Mouse (Mus musculus): ENCODE results near the gene Kcnj14. TPM values are rescaled to one million over a fixed set of nuclear protein-coding genes. Genes with fewer than 3 reads are reported as not detected.
A peak's percentile ranks its signal among the peaks of the same experiment; 100 is the strongest.

The Kcnj14 gene
- polyA plus RNA-seq, 1 experiment = 0.11 TPM

DNA sequence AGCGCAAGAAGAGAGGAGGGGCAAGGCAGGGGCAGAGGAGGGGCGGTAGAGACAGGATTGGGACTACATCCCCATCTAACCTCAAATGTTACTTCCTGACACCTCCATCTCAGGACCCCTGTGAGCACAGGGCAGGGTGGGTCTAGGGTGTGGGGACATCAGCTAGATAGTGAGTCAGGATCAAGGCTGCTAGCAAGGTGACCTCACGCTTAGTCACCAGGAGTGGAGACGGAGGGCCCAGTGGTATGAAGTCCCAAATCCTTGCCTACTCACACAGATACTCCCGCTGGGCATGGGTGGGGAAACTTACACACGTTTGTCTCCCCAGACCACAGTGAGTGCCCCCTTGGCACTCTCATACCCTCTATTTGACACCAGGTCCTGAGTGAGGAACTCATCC lies 22.0 kb downstream of the Kcnj14 start:
- peaks cover 2% of the 10 kb centered on the region; the same call in 1 of the 2 replicates for H3K27me3 ChIP-seq (ENCODE audit: control insufficient read depth, insufficient read depth, low read length)
- H3K4me3 ChIP-seq (ENCODE audit: control insufficient read depth, low read depth, low read length) = no peak overlapping the region
- peaks cover 3% of the 10 kb centered on the region for H3K36me3 ChIP-seq (ENCODE audit: control insufficient read depth, insufficient read depth, low read length)
- TF ChIP-seq CTCF (IDR thresholded peaks at IDR 0.05; ENCODE audit: control insufficient read depth, insufficient read depth, insufficient replicate concordance, low read depth, low read length) (no peak), POLR2A (IDR thresholded peaks at IDR 0.05; ENCODE audit: control insufficient read depth, low read depth, low read length) (no peak)
- peaks cover 11% of the 10 kb centered on the region; the same call in 1 of the 2 replicates for H3K4me1 ChIP-seq (ENCODE audit: control insufficient read depth, insufficient read depth, low read length)
- no peak overlapping the region for H3K27ac ChIP-seq (ENCODE audit: control insufficient read depth, insufficient read depth, low read depth, low read length)

DNA sequence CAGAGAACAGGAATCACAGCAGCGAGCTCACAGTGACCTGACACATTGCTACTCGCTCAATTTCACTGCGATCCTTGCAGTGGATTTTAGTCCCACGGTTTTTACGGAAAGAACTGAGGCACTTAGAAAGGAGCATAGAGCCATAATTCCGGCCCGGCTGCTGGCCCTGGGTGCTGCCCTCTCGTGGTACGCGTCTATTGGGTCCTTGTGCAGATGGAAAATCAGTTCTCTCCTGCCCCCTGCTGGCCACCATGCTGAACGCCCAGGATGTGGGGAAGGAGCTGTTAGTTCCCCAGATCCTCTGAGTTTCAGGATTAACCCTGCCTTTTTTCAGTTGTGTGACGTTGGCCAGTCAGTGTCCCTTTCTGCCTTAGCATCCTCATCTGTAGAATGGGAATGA lies 23.2 kb downstream of the Kcnj14 start:
- H3K27me3 ChIP-seq (ENCODE audit: control insufficient read depth, insufficient read depth, low read length) = peaks cover 2% of the 10 kb centered on the region; the same call in 1 of the 2 replicates
- H3K36me3 ChIP-seq (ENCODE audit: control insufficient read depth, insufficient read depth, low read length) = no peaks in the 10 kb centered on the region
- H3K4me1 ChIP-seq (ENCODE audit: control insufficient read depth, insufficient read depth, low read length) = peaks cover 11% of the 10 kb centered on the region; the same call in 1 of the 2 replicates
- TF ChIP-seq CTCF (IDR thresholded peaks at IDR 0.05; ENCODE audit: control insufficient read depth, insufficient read depth, insufficient replicate concordance, low read depth, low read length) (peak; percentile 98), POLR2A (IDR thresholded peaks at IDR 0.05; ENCODE audit: control insufficient read depth, low read depth, low read length) (no peak)
- H3K4me3 ChIP-seq (ENCODE audit: control insufficient read depth, low read depth, low read length) = peak overlapping the region; percentile 76
- no peak overlapping the region for H3K27ac ChIP-seq (ENCODE audit: control insufficient read depth, insufficient read depth, low read depth, low read length)

DNA sequence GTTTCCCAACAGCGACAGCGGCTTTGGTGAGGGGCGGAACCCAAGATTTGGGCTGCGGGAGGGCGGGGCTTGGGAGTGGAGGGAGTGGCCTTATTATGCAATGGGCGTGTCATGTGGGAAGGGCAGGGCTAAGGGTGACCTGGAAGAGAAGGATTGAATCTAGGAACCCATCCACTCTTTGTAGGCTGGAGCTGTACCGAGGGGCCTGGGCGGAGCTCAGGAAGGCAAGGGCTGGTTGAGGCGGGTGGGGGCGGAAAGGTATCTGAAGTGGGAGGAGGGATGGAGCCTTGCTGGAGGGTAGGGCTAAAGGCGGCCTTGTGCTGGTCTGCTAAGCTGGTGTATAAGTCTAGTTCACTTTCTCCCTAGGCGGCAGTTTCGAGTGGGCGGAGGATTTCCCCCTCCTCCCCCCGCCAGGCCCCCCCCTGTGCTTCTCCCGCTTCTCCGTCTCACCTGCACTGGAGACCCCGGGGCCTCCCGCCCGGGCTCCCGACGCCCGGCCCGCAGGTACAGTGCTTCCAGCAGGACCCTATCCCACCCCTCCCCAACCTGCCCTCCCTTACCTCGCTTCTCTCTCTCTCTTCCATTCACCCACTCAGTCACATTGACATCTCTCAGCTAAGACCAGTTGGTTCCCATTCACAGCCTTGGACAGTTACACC lies 23.9 kb downstream of the Kcnj14 start:
- H3K36me3 ChIP-seq (ENCODE audit: control insufficient read depth, insufficient read depth, low read length) = no peaks in the 10 kb centered on the region
- no peak overlapping the region for H3K27ac ChIP-seq (ENCODE audit: control insufficient read depth, insufficient read depth, low read depth, low read length)
- peaks cover 2% of the 10 kb centered on the region; the same call in 1 of the 2 replicates for H3K27me3 ChIP-seq (ENCODE audit: control insufficient read depth, insufficient read depth, low read length)
- H3K4me1 ChIP-seq (ENCODE audit: control insufficient read depth, insufficient read depth, low read length) = peaks cover 11% of the 10 kb centered on the region; the same call in 1 of the 2 replicates
- TF ChIP-seq CTCF (IDR thresholded peaks at IDR 0.05; ENCODE audit: control insufficient read depth, insufficient read depth, insufficient replicate concordance, low read depth, low read length) = no peak
- no peak for TF ChIP-seq POLR2A (IDR thresholded peaks at IDR 0.05; ENCODE audit: control insufficient read depth, low read depth, low read length)
- H3K4me3 ChIP-seq (ENCODE audit: control insufficient read depth, low read depth, low read length) = peak overlapping the region; percentile 76

DNA sequence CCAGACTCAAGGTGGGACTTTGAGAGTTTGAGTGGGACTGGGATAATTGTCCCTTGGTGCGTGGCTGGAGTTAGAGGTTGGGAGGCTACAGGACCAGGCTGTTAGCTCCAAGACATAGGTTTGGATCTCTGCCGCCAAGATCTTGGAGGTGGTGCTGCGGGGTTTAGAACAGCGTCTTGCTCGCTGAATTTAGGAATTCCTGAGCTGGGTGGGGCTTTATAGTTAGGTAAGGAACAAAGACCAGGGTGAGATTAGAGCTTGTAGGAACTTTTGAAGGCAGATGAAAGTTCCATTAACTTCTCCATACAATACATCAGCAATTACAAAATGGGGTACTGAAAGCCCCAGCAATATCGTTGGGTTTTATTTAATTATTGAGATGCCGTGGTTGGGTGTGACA lies 24.6 kb downstream of the Kcnj14 start:
- peaks cover 2% of the 10 kb centered on the region; the same call in 1 of the 2 replicates for H3K27me3 ChIP-seq (ENCODE audit: control insufficient read depth, insufficient read depth, low read length)
- TF ChIP-seq POLR2A (IDR thresholded peaks at IDR 0.05; ENCODE audit: control insufficient read depth, low read depth, low read length) = no peak
- no peak for TF ChIP-seq CTCF (IDR thresholded peaks at IDR 0.05; ENCODE audit: control insufficient read depth, insufficient read depth, insufficient replicate concordance, low read depth, low read length)
- no peak overlapping the region; the same call in 1 of the 2 replicates for H3K4me3 ChIP-seq (ENCODE audit: control insufficient read depth, low read depth, low read length)
- no peak overlapping the region for H3K27ac ChIP-seq (ENCODE audit: control insufficient read depth, insufficient read depth, low read depth, low read length)
- no peaks in the 10 kb centered on the region for H3K36me3 ChIP-seq (ENCODE audit: control insufficient read depth, insufficient read depth, low read length)
- H3K4me1 ChIP-seq (ENCODE audit: control insufficient read depth, insufficient read depth, low read length) = peaks cover 11% of the 10 kb centered on the region; the same call in 1 of the 2 replicates

DNA sequence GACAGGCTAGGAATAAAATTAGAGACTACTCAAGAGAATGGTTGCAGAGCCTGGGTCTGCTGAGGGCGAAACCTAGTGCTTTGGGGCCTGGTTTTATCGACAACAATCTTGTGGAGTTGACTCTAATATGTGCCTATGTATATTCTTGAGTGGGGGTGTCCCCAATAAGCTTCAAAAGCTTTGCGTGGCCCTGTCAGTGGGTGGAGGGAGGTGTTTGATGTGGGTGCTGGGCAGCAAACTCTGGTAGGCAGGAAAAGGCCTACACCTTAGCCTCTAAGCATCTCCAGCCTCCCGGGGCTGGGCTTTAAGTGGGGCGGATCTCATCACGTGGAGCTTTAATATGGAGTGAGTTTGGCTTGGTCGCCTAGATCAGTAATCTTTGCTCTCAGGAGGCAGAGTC lies 25.7 kb downstream of the Kcnj14 start:
- H3K27ac ChIP-seq (ENCODE audit: control insufficient read depth, insufficient read depth, low read depth, low read length) = no peak overlapping the region
- no peaks in the 10 kb centered on the region for H3K36me3 ChIP-seq (ENCODE audit: control insufficient read depth, insufficient read depth, low read length)
- H3K4me1 ChIP-seq (ENCODE audit: control insufficient read depth, insufficient read depth, low read length) = peaks cover 11% of the 10 kb centered on the region
- peaks cover 2% of the 10 kb centered on the region; the same call in 1 of the 2 replicates for H3K27me3 ChIP-seq (ENCODE audit: control insufficient read depth, insufficient read depth, low read length)
- no peak for TF ChIP-seq POLR2A (IDR thresholded peaks at IDR 0.05; ENCODE audit: control insufficient read depth, low read depth, low read length)
- no peak for TF ChIP-seq CTCF (IDR thresholded peaks at IDR 0.05; ENCODE audit: control insufficient read depth, insufficient read depth, insufficient replicate concordance, low read depth, low read length)
- no peak overlapping the region for H3K4me3 ChIP-seq (ENCODE audit: control insufficient read depth, low read depth, low read length)

DNA sequence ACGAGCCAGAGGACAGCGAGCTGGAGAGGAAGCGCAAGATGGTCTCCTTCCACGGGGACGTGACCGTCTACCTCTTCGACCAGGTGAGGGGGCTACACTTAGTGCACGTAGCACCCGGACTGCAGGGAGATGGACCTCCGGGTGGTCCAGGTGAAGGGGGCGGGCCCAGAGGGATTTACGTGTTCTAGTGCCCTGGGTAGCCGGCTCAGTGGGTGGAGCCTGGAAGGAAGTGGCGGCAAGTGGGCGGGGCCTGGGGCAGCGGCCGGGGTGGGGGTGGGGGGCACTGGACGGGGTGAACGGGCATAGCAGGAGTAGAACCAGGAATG lies 26.1 kb downstream of the Kcnj14 start:
- peak overlapping the region; percentile 71 for H3K4me3 ChIP-seq (ENCODE audit: control insufficient read depth, low read depth, low read length)
- H3K27ac ChIP-seq (ENCODE audit: control insufficient read depth, insufficient read depth, low read depth, low read length) = no peak overlapping the region
- H3K27me3 ChIP-seq (ENCODE audit: control insufficient read depth, insufficient read depth, low read length) = peaks cover 2% of the 10 kb centered on the region; the same call in 1 of the 2 replicates
- no peaks in the 10 kb centered on the region for H3K36me3 ChIP-seq (ENCODE audit: control insufficient read depth, insufficient read depth, low read length)
- TF ChIP-seq POLR2A (IDR thresholded peaks at IDR 0.05; ENCODE audit: control insufficient read depth, low read depth, low read length) (no peak), CTCF (IDR thresholded peaks at IDR 0.05; ENCODE audit: control insufficient read depth, insufficient read depth, insufficient replicate concordance, low read depth, low read length) (no peak)
- peaks cover 16% of the 10 kb centered on the region for H3K4me1 ChIP-seq (ENCODE audit: control insufficient read depth, insufficient read depth, low read length)

DNA sequence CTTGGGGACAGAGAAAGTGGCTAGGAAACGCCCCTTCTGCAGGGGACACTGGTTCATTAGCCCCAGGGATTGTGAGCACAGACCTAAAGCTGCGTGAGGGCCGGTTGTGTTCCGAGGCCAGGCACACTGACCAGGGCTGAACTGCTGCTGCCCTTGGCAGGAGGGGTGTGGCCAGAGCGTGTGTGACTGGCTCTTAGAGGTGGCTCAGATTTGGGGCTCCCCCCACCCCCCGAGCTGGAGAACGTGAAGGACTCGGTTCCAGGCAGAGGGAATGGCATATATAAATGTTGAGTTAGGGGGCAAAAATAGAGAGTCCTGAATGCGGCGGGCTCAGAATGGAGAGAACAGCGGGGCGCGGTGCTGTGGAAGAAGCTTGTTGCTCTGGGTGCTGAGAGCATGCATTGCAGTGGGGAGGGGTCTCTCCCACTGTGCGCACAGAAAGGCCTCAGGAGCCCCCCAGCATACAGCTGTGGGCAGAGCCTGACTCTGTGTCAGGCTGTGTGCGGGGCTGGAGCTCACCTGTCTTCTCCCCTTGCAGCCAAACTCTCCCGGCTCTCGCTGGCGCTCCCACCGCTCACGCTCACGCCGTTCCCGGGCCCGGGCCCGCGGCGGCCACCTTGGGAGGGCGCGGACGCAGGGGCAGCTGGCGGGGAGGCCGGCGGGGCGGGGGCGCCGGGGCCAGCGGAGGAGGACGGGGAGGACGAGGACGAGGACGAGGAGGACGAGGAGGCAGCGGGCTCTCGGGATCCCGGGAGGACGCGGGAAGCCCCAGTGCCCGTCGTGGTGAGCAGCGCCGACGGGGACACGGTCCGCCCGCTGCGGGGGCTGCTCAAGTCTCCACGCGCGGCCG lies 26.7 kb downstream of the Kcnj14 start:
- Histone ChIP-seq H3K36me3 (ENCODE audit: control insufficient read depth, insufficient read depth, low read length) (no peaks in the 10 kb centered on the region), H3K4me3 (ENCODE audit: control insufficient read depth, low read depth, low read length) (peak overlapping the region; percentile 71), H3K27me3 (ENCODE audit: control insufficient read depth, insufficient read depth, low read length) (peaks cover 2% of the 10 kb centered on the region; the same call in 1 of the 2 replicates), H3K4me1 (ENCODE audit: control insufficient read depth, insufficient read depth, low read length) (peaks cover 19% of the 10 kb centered on the region), H3K27ac (ENCODE audit: control insufficient read depth, insufficient read depth, low read depth, low read length) (no peak overlapping the region)
- TF ChIP-seq POLR2A (IDR thresholded peaks at IDR 0.05; ENCODE audit: control insufficient read depth, low read depth, low read length) (no peak), CTCF (IDR thresholded peaks at IDR 0.05; ENCODE audit: control insufficient read depth, insufficient read depth, insufficient replicate concordance, low read depth, low read length) (no peak)
